Mouse (Mus musculus): ENCODE measurements at regions not wholly inside any gene's neighbourhood (a gene's known extent, or its start where the extent isn't known, plus 50 kb on each side); places are given as distances from the start of the nearest gene placed in this dataset.
A peak's percentile ranks its signal among the peaks of the same experiment; 100 is the strongest.

- Histone ChIP-seq H3K4me1 (ENCODE audit: control insufficient read depth, insufficient read depth, low read length) (no peaks in the 10 kb centered on the region; the same call in 1 of the 2 replicates), H3K4me3 (ENCODE audit: insufficient read depth, low read length) (no peak overlapping the region), H3K27ac (ENCODE audit: insufficient read depth, low read depth, low read length) (no peak overlapping the region)
- TF ChIP-seq CTCF (IDR thresholded peaks at IDR 0.05; ENCODE audit: low read depth, low read length) = peak; percentile 51; the same call in 1 of the 2 replicates
- TF ChIP-seq POLR2A (IDR thresholded peaks at IDR 0.05; ENCODE audit: borderline replicate concordance, low read depth, low read length) = no peak
Observed at GRCm38 (mm10) chr6:88980112-88980511, 78.1 kb downstream of the Tpra1 start.

- Histone ChIP-seq H3K4me3 (ENCODE audit: insufficient read depth, low read length) (no peak overlapping the region), H3K4me1 (ENCODE audit: control insufficient read depth, insufficient read depth, low read length) (no peaks in the 10 kb centered on the region; the same call in 1 of the 2 replicates), H3K27ac (ENCODE audit: insufficient read depth, low read depth, low read length) (no peak overlapping the region)
- no peak for TF ChIP-seq CTCF (IDR thresholded peaks at IDR 0.05; ENCODE audit: low read depth, low read length)
- no peak for TF ChIP-seq POLR2A (IDR thresholded peaks at IDR 0.05; ENCODE audit: borderline replicate concordance, low read depth, low read length)
Observed at GRCm38 (mm10) chr6:88981544-88981943, 79.5 kb downstream of the Tpra1 start.

DNA sequence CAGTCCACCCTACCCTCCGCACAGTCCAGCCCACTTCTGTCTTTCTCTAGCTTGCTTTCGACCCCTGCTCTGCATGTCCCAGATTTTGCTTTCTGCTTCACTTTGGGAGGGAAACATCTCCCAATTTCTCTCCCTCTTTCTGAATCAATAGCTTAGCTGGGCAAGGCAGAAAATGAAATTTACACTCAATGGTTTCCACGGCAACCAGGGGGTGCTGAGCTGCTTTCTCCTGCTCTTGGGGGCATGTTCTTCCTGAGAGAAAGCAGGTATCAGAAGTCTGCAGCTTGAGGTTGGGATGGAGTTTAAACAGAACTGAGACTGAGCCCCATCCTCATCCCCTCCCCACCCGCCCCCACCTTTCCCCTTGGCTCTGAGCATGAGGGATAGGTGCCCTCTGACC is 82.1 kb downstream of the Tpra1 start:
- H3K27ac ChIP-seq (ENCODE audit: insufficient read depth, low read depth, low read length) = no peak overlapping the region
- no peak overlapping the region for H3K4me3 ChIP-seq (ENCODE audit: insufficient read depth, low read length)
- H3K4me1 ChIP-seq (ENCODE audit: control insufficient read depth, insufficient read depth, low read length) = peaks cover 6% of the 10 kb centered on the region; the same call in 1 of the 2 replicates
- TF ChIP-seq CTCF (IDR thresholded peaks at IDR 0.05; ENCODE audit: low read depth, low read length) (no peak), POLR2A (IDR thresholded peaks at IDR 0.05; ENCODE audit: borderline replicate concordance, low read depth, low read length) (no peak)

DNA sequence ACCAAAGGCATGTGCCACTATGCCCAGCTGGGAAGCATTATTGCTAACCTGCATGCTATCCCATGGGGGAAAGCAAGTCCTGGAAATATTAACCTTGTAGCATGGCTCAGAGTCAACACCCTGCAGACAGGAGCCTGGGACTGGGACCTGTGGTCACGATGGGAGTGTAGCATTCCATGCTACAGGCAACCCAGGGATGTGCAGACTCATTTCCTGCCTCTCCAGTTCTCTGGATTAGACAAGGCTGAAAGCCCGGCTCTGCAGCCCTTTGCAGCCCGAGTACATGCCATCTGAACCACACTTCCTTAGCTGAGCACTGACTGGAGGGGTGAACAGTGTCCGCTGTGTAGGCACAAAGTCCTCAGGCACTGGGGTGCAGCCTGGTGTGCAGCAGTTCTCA is 82.8 kb downstream of the Tpra1 start:
- Histone ChIP-seq H3K4me3 (ENCODE audit: insufficient read depth, low read length) (no peak overlapping the region), H3K27ac (ENCODE audit: insufficient read depth, low read depth, low read length) (no peak overlapping the region), H3K4me1 (ENCODE audit: control insufficient read depth, insufficient read depth, low read length) (peaks cover 6% of the 10 kb centered on the region)
- TF ChIP-seq POLR2A (IDR thresholded peaks at IDR 0.05; ENCODE audit: borderline replicate concordance, low read depth, low read length) = no peak
- TF ChIP-seq CTCF (IDR thresholded peaks at IDR 0.05; ENCODE audit: low read depth, low read length) = no peak

- TF ChIP-seq POLR2A (IDR thresholded peaks at IDR 0.05; ENCODE audit: borderline replicate concordance, low read depth, low read length) (no peak), CTCF (IDR thresholded peaks at IDR 0.05; ENCODE audit: low read depth, low read length) (no peak)
- H3K4me3 ChIP-seq (ENCODE audit: insufficient read depth, low read length) = no peak overlapping the region
- H3K27ac ChIP-seq (ENCODE audit: insufficient read depth, low read depth, low read length) = no peak overlapping the region
- H3K4me1 ChIP-seq (ENCODE audit: control insufficient read depth, insufficient read depth, low read length) = peaks cover 17% of the 10 kb centered on the region
Observed at GRCm38 (mm10) chr6:88988551-88988950, 86.5 kb downstream of the Tpra1 start.

DNA sequence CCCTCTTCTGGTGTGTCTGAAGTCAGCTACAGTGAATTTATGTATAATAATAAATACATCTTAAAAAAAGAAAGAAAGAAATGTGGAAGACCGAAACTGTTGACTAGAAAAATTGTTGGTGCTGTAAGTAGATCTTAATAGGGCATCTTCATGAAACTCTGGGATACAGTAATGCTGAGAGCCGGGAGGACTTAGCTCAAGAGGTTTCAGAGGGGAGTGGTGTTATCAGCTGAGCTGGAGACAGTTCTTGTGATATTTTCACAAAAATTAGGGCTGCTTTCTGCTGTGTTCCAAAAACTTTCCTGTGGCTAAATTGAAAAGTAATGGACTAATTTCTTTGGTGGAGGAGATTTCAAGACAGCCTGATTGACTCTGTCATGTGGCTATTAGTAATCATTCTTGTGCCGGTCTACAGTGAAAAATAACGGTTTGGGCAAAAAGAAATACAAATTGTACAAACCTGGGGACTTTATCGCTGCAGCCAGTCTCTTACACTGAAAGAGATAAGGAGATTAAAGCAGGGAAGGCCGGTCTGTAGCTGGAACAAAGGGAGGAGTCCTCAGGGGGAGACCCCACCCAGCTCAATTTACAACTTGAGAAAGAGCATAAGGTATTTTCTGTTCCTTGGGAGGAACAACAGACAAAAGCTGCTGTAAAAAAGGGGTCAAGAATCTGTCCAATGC is 87.7 kb downstream of the Tpra1 start:
- TF ChIP-seq CTCF (IDR thresholded peaks at IDR 0.05; ENCODE audit: low read depth, low read length) = no peak
- TF ChIP-seq POLR2A (IDR thresholded peaks at IDR 0.05; ENCODE audit: borderline replicate concordance, low read depth, low read length) = no peak
- H3K4me3 ChIP-seq (ENCODE audit: insufficient read depth, low read length) = no peak overlapping the region
- peaks cover 17% of the 10 kb centered on the region for H3K4me1 ChIP-seq (ENCODE audit: control insufficient read depth, insufficient read depth, low read length)
- peak overlapping the region; percentile 17 for H3K27ac ChIP-seq (ENCODE audit: insufficient read depth, low read depth, low read length)

GRCm38 (mm10) chr6:88990300-88990685 is 88.2 kb downstream of the Tpra1 start:
- TF ChIP-seq POLR2A (IDR thresholded peaks at IDR 0.05; ENCODE audit: borderline replicate concordance, low read depth, low read length) = no peak
- no peak for TF ChIP-seq CTCF (IDR thresholded peaks at IDR 0.05; ENCODE audit: low read depth, low read length)
- Histone ChIP-seq H3K4me1 (ENCODE audit: control insufficient read depth, insufficient read depth, low read length) (peaks cover 17% of the 10 kb centered on the region), H3K27ac (ENCODE audit: insufficient read depth, low read depth, low read length) (peak overlapping the region; percentile 37), H3K4me3 (ENCODE audit: insufficient read depth, low read length) (no peak overlapping the region)

DNA sequence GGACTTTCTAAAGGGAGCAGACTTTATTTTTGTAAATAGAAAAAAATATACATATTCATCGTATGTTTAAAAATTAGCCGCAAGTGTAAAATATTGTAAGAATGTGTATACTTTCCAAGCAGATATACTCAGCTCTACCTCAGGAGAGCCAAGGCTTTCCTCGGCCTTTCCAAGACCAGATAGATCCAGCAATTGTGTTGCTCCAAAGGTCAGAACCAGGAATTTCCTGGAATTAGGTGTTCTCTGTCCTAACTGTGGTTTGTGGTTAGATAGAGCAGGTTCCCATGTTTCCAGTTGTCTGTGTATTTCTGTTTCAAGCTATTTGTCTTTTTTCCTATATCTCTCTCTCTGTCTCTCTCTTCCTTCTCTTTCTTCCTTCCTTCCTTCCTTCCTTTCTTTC is 93.0 kb downstream of the Tpra1 start:
- Histone ChIP-seq H3K27ac (ENCODE audit: insufficient read depth, low read depth, low read length) (no peak overlapping the region), H3K4me3 (ENCODE audit: insufficient read depth, low read length) (no peak overlapping the region), H3K4me1 (ENCODE audit: control insufficient read depth, insufficient read depth, low read length) (peaks cover 18% of the 10 kb centered on the region)
- TF ChIP-seq POLR2A (IDR thresholded peaks at IDR 0.05; ENCODE audit: borderline replicate concordance, low read depth, low read length) (no peak), CTCF (IDR thresholded peaks at IDR 0.05; ENCODE audit: low read depth, low read length) (no peak)

DNA sequence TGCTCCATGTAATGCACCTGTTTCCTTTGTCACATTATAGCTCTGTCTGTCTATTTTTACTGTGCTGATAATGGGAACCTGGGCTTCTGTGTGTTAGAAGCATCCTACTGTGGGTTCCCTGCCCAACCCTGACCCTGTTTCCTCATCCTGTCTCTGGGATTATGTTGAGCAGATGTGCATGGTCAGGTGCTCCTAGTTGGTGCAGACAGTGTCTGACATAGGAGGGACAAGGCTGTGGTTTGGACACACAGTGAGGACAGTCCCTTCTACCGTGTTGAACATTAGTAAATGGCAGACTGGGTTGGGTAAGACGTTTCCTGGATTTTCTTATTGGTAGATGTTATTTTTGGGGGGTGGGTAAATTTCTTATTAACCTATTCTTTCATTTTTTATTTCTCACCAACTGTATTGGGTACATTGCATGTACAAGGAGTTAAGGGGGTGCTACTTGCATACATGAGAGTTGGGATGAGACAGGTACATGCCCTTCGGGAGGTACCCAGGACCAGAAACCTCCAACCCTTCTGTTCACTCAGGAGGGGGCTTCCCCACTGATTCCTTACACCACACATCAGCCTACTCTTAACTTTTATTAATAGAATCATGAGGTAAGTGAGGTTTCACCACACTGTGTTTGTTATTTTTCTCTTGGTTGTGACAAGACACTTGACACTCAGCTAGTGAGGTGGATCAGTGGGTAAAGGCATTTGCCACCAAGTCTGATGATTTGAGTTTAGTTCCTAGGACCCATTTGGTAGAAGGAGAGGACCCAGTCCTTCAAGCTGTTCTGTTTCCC is 97.1 kb downstream of the Tpra1 start:
- peaks cover 33% of the 10 kb centered on the region for H3K4me1 ChIP-seq (ENCODE audit: control insufficient read depth, insufficient read depth, low read length)
- H3K4me3 ChIP-seq (ENCODE audit: insufficient read depth, low read length) = no peak overlapping the region
- TF ChIP-seq POLR2A (IDR thresholded peaks at IDR 0.05; ENCODE audit: borderline replicate concordance, low read depth, low read length) = no peak
- TF ChIP-seq CTCF (IDR thresholded peaks at IDR 0.05; ENCODE audit: low read depth, low read length) = no peak
- peak overlapping the region; percentile 76 for H3K27ac ChIP-seq (ENCODE audit: insufficient read depth, low read depth, low read length)

DNA sequence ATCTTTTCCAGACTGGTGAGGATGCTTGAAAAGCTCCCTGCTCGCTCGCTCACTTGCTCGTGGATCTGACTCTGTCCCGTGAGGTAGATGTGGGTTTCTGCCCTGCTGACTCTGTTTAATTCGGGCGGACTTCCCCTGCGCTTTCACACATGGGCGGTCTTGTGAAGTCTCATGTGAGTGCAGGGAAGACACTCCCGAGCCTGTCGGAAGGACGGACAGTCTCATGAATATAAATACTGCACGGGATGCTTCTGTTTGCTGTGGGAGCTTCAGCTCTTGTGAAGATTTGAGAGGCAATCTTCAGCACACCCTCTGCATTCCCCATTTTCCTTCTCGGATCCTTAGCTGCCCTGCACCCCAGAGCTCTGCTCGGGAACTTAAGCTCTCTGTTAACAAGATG is 98.3 kb downstream of the Tpra1 start:
- Histone ChIP-seq H3K4me1 (ENCODE audit: control insufficient read depth, insufficient read depth, low read length) (peaks cover 35% of the 10 kb centered on the region), H3K4me3 (ENCODE audit: insufficient read depth, low read length) (peak overlapping the region; percentile 23; the same call in 1 of the 2 replicates), H3K27ac (ENCODE audit: insufficient read depth, low read depth, low read length) (peak overlapping the region; percentile 94)
- TF ChIP-seq POLR2A (IDR thresholded peaks at IDR 0.05; ENCODE audit: borderline replicate concordance, low read depth, low read length) (no peak), CTCF (IDR thresholded peaks at IDR 0.05; ENCODE audit: low read depth, low read length) (no peak)

Measured in bone marrow macrophage, adult 2 months (primary cell).